Mouse (Mus musculus) testis, adult 2 months (tissue): ENCODE results near the gene Taf4.

Experiments used
- CTCF ChIP-seq: fragments of 200-500 bp; IDR thresholded peaks from 2 replicates; pipeline ENCODE4 v1.5.1; 2012; ENCODE audit warnings: low read depth, mild to moderate bottlenecking, inconsistent platforms, low read length, moderate library complexity; ENCODE audit not compliant: control insufficient read depth, insufficient read depth, insufficient replicate concordance
- POLR2A ChIP-seq: fragments of 200-500 bp; IDR thresholded peaks from 2 replicates; pipeline ENCODE4 v1.6.1; 2012; ENCODE audit warnings: low read depth, mild to moderate bottlenecking, inconsistent platforms, low read length, moderate library complexity; ENCODE audit not compliant: control insufficient read depth

GRCm38 (mm10) chr2:180025135-180025860, 48.9 kb upstream of the Taf4 start:
- no peak for TF ChIP-seq CTCF
- TF ChIP-seq POLR2A, result no peak
